Mouse (Mus musculus): Measurements from ENCODE around the gene Ldlrap1. TPM values are rescaled to one million over a fixed set of nuclear protein-coding genes. Genes with fewer than 3 reads are reported as not detected.

The Ldlrap1 gene
- polyA plus RNA-seq, 1 experiment: 13.3 TPM

DNA sequence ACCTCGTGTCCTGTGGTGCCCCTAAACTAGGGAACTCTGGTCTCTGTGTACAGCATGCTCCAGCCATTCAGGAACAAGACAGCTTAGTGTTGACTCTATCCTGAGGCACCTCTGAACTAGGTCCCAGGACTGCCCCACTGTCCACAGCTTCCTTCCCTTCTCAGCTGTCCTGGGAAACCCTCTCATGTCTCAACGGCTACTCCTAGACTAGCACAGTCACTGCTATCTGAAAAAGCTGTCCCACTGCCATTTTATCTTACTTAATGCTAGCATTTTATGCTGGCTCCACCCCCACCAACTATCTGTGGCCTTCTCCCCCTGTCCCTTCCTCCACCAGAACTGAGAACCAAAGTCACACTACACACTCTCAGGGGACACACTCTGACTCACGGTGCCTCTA is 3.5 kb downstream of the Ldlrap1 start:
- Histone ChIP-seq H3K4me3 (ENCODE audit: insufficient read depth, low read length) (no peak overlapping the region), H3K4me1 (ENCODE audit: control insufficient read depth, insufficient read depth, low read length) (peaks cover 20% of the 10 kb centered on the region), H3K27ac (ENCODE audit: insufficient read depth, low read length) (no peak overlapping the region)
- TF ChIP-seq CTCF (IDR thresholded peaks at IDR 0.05; ENCODE audit: borderline replicate concordance, insufficient read depth, low read length) (no peak), POLR2A (IDR thresholded peaks at IDR 0.05; ENCODE audit: low read depth, low read length) (no peak)

- TF ChIP-seq POLR2A (IDR thresholded peaks at IDR 0.05; ENCODE audit: low read depth, low read length): no peak
- no peak for TF ChIP-seq CTCF (IDR thresholded peaks at IDR 0.05; ENCODE audit: borderline replicate concordance, insufficient read depth, low read length)
- Histone ChIP-seq H3K4me1 (ENCODE audit: control insufficient read depth, insufficient read depth, low read length) (peaks cover 17% of the 10 kb centered on the region), H3K4me3 (ENCODE audit: insufficient read depth, low read length) (no peak overlapping the region), H3K27ac (ENCODE audit: insufficient read depth, low read length) (no peak overlapping the region)
These were observed 5.5 kb downstream of the Ldlrap1 start for GRCm38 (mm10) chr4:134762360-134762759.

DNA sequence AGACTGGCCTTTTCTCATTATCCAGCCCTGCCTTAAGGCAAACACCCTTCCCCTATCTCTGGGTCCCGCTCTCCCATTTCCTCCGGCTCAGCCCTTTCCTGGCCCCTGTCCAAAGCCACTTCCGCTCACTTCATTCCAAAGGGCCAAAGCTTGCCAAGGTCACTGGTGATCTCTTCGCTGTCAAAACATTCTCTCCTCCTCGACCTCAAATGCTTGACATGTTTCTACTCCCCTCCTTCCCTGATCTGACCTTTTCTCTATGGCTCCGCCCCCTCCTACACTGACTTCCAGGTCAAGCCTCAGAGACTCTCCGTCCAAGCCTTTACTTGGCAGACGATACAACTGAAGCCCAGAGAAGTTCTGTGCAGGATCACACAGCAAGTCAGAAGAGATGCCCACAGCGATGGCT is 7.0 kb downstream of the Ldlrap1 start:
- no peak overlapping the region for H3K4me3 ChIP-seq (ENCODE audit: insufficient read depth, low read length)
- no peak for TF ChIP-seq CTCF (IDR thresholded peaks at IDR 0.05; ENCODE audit: borderline replicate concordance, insufficient read depth, low read length)
- no peak for TF ChIP-seq POLR2A (IDR thresholded peaks at IDR 0.05; ENCODE audit: low read depth, low read length)
- H3K4me1 ChIP-seq (ENCODE audit: control insufficient read depth, insufficient read depth, low read length): peaks cover 14% of the 10 kb centered on the region; the same call in 1 of the 2 replicates
- peak overlapping the region; percentile 9; the same call in 1 of the 2 replicates for H3K27ac ChIP-seq (ENCODE audit: insufficient read depth, low read length)

GRCm38 (mm10) chr4:134760281-134760680 is 7.5 kb downstream of the Ldlrap1 start:
- TF ChIP-seq CTCF (IDR thresholded peaks at IDR 0.05; ENCODE audit: borderline replicate concordance, insufficient read depth, low read length): no peak
- TF ChIP-seq POLR2A (IDR thresholded peaks at IDR 0.05; ENCODE audit: low read depth, low read length): no peak
- peaks cover 14% of the 10 kb centered on the region; the same call in 1 of the 2 replicates for H3K4me1 ChIP-seq (ENCODE audit: control insufficient read depth, insufficient read depth, low read length)
- no peak overlapping the region; the same call in 1 of the 2 replicates for H3K27ac ChIP-seq (ENCODE audit: insufficient read depth, low read length)
- no peak overlapping the region for H3K4me3 ChIP-seq (ENCODE audit: insufficient read depth, low read length)

DNA sequence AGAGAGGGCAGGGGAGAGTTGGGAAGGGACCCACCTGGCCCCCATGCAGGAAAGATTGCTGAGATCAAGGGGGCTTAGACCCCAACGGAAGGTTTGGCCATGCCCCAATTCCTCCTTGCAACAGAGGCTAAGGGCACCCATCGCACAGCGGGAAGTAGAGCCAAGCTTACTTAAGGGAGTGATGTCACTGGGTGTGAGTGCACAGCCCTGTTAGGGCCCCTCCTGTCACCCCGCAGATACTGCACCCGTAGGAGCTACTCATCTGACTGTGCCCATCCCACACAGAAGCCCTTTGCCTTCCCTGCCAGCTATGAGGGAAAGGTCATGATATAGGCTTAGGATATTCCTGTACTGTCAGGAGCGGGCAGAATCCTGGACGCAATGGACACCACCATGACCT is 8.3 kb downstream of the Ldlrap1 start:
- no peak overlapping the region for H3K4me3 ChIP-seq (ENCODE audit: insufficient read depth, low read length)
- TF ChIP-seq CTCF (IDR thresholded peaks at IDR 0.05; ENCODE audit: borderline replicate concordance, insufficient read depth, low read length) (no peak), POLR2A (IDR thresholded peaks at IDR 0.05; ENCODE audit: low read depth, low read length) (no peak)
- H3K4me1 ChIP-seq (ENCODE audit: control insufficient read depth, insufficient read depth, low read length): peaks cover 14% of the 10 kb centered on the region; the same call in 1 of the 2 replicates
- no peak overlapping the region for H3K27ac ChIP-seq (ENCODE audit: insufficient read depth, low read length)

- Histone ChIP-seq H3K4me3 (ENCODE audit: insufficient read depth, low read length) (no peak overlapping the region), H3K4me1 (ENCODE audit: control insufficient read depth, insufficient read depth, low read length) (peaks cover 14% of the 10 kb centered on the region; the same call in 1 of the 2 replicates), H3K27ac (ENCODE audit: insufficient read depth, low read length) (no peak overlapping the region)
- no peak for TF ChIP-seq CTCF (IDR thresholded peaks at IDR 0.05; ENCODE audit: borderline replicate concordance, insufficient read depth, low read length)
- TF ChIP-seq POLR2A (IDR thresholded peaks at IDR 0.05; ENCODE audit: low read depth, low read length): no peak
These were observed 8.9 kb downstream of the Ldlrap1 start for GRCm38 (mm10) chr4:134758922-134759321.

GRCm38 (mm10) chr4:134758367-134758766 is 9.5 kb downstream of the Ldlrap1 start:
- Histone ChIP-seq H3K27ac (ENCODE audit: insufficient read depth, low read length) (no peak overlapping the region), H3K4me1 (ENCODE audit: control insufficient read depth, insufficient read depth, low read length) (peaks cover 14% of the 10 kb centered on the region; the same call in 1 of the 2 replicates), H3K4me3 (ENCODE audit: insufficient read depth, low read length) (no peak overlapping the region)
- TF ChIP-seq CTCF (IDR thresholded peaks at IDR 0.05; ENCODE audit: borderline replicate concordance, insufficient read depth, low read length) (no peak), POLR2A (IDR thresholded peaks at IDR 0.05; ENCODE audit: low read depth, low read length) (no peak)

GRCm38 (mm10) chr4:134756953-134757352 is 10.9 kb downstream of the Ldlrap1 start:
- Histone ChIP-seq H3K4me1 (ENCODE audit: control insufficient read depth, insufficient read depth, low read length) (peaks cover 14% of the 10 kb centered on the region; the same call in 1 of the 2 replicates), H3K27ac (ENCODE audit: insufficient read depth, low read length) (no peak overlapping the region), H3K4me3 (ENCODE audit: insufficient read depth, low read length) (no peak overlapping the region)
- TF ChIP-seq POLR2A (IDR thresholded peaks at IDR 0.05; ENCODE audit: low read depth, low read length): no peak

DNA sequence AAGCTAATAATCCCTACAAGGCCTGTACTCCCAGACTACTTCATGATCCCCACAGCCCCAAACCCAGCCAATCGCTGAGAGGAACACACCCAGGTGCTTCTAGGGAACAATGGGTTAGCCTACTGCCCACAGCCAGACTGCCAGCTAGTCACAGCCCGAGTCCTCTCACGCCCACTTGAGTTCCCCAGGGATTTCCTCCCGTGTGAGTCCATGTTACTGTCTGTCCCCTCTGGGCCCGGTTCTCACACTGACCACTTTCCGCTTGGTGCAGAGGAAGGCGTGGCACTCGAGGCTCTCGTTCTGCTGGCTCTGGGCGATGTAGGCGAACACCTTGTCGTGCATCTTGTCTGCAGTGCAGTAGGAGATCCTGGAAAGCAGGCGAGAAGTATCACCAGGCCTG is 12.9 kb downstream of the Ldlrap1 start:
- no peak overlapping the region for H3K27ac ChIP-seq (ENCODE audit: insufficient read depth, low read length)
- 0 out of 2 replicates have a peak, but pooled peaks cover 5% of the 10 kb centered on the region for H3K4me1 ChIP-seq (ENCODE audit: control insufficient read depth, insufficient read depth, low read length)

GRCm38 (mm10) chr4:134754371-134754770 is 13.5 kb downstream of the Ldlrap1 start:
- Histone ChIP-seq H3K4me1 (ENCODE audit: control insufficient read depth, insufficient read depth, low read length) (0 out of 2 replicates have a peak, but pooled peaks cover 5% of the 10 kb centered on the region), H3K4me3 (ENCODE audit: insufficient read depth, low read length) (no peak overlapping the region), H3K27ac (ENCODE audit: insufficient read depth, low read length) (no peak overlapping the region)
- TF ChIP-seq CTCF (IDR thresholded peaks at IDR 0.05; ENCODE audit: borderline replicate concordance, insufficient read depth, low read length): no peak
- TF ChIP-seq POLR2A (IDR thresholded peaks at IDR 0.05; ENCODE audit: low read depth, low read length): no peak

More for the DNA sequence above, 12.9 kb downstream of the Ldlrap1 start:
- TF ChIP-seq CTCF (IDR thresholded peaks at IDR 0.05; ENCODE audit: borderline replicate concordance, insufficient read depth, low read length): no peak
- TF ChIP-seq POLR2A (IDR thresholded peaks at IDR 0.05; ENCODE audit: low read depth, low read length): no peak
- no peak overlapping the region for H3K4me3 ChIP-seq (ENCODE audit: insufficient read depth, low read length)

Measured in embryonic fibroblast, embryonic 13.5 days (primary cell).